Mouse (Mus musculus) thymus, adult 2 months (tissue): Measurements from ENCODE around the gene Rpsa.

ENCODE experiments used
- CTCF ChIP-seq: fragments of 200-500 bp; IDR thresholded peaks from 2 replicates; pipeline ENCODE4 v1.5.1; 2012; ENCODE audit warnings: mild to moderate bottlenecking, control low read depth, low read length, moderate library complexity, borderline replicate concordance; ENCODE audit not compliant: control insufficient read depth, poor library complexity, insufficient read depth; ENCODE audit errors: extremely low read depth
- POLR2A ChIP-seq: fragments of 200-500 bp; IDR thresholded peaks from 2 replicates; pipeline ENCODE4 v1.6.1; 2012; ENCODE audit warnings: mild to moderate bottlenecking, low read length, control low read depth, moderate library complexity; ENCODE audit not compliant: control insufficient read depth, poor library complexity, insufficient read depth; ENCODE audit errors: extremely low read depth

GRCm38 (mm10) chr9:120091696-120092238 lies 35.7 kb upstream of the Rpsa start, which contains the start of gene Ccr8:
- TF ChIP-seq POLR2A (no peak), CTCF (no peak)
